Mouse (Mus musculus) heart, postnatal 0 days (tissue): ENCODE data around the gene Fcrl6.

ENCODE experiments used
- CTCF ChIP-seq: IDR thresholded peaks from 2 replicates; pipeline ENCODE4 v1.5.1; 2016; ENCODE audit warnings: antibody characterized with exemption, control low read depth, low read depth
- EP300 ChIP-seq: IDR thresholded peaks from 2 replicates; pipeline ENCODE4 v1.6.1; 2016; ENCODE audit warnings: antibody characterized with exemption, low read depth

- no peak for TF ChIP-seq EP300
- TF ChIP-seq CTCF: no peak
Measured at GRCm38 (mm10) chr1:172636266-172636665, 33.9 kb upstream of the Fcrl6 start.
